Mouse (Mus musculus) thymus, postnatal 4 days (tissue): ENCODE measurements around the gene Klf11.
"Not testable (repeated sequence)": the region's sequence is repeated elsewhere in the genome, so short reads cannot be mapped to it uniquely, and the experiment has no call there.

Source experiments
- DNase-seq: peaks from one replicate; pipeline ENCODE4 v3.0.0; 2021

Klf11 gene

DNA sequence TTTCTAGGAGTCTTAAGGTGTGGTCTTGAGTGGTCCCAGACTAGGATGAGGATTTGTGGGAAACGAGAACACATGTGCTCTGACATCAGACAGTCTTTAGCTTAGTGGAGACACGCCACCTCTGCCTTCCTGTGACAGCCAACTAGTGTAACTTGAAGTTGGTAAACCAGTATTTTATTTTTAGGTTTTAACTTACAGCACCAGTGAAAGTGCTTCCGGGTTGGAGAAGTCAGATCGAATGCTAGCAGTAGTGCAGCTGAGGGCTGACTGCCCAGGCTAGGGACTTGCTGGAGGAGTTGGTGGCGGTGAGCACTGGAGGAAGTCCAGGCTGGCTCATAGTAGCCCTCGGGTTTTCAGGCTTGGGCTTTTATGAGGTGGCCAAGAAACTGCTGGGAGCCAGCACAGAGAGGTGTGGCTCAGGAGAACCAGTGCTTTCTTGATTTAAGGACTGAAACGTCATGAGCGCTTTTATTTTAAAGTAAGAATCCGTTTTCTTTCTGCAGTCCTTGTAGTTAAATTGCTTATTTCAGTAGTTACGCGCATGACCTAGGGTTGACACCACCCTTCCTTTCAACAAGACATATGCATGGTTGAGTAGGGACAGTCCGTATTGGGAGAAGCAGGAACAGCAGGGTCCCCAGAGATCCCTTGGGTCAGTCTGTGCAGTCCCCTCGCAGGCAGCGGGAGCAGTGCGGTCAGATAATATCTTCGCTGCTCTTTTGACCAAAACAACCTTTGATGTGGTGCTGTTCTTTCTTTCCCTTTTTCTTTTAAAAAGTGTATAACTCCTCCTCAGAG lies 3.2 kb downstream of the Klf11 start:
- DNase-seq, result no peak

DNA sequence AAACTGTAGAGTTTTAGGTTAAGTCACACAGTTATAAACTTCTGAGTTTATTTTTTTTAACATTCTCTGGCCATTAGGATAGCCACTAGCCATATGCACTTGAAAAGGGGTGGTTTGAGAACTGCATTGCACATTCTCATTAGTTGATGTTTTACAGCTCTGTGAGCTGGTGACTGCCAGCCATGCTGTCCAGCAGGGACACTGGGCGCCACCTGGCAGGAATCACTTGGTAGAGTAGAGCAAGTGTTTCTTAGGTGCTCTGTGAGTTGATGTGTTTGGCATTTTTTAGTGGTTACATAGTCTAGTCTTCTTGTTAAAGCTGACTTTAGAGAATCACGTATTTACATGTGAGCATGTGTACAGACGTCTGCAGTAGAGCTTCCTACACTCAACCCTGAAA lies 5.4 kb downstream of the Klf11 start:
- DNase-seq, result no peak

DNA sequence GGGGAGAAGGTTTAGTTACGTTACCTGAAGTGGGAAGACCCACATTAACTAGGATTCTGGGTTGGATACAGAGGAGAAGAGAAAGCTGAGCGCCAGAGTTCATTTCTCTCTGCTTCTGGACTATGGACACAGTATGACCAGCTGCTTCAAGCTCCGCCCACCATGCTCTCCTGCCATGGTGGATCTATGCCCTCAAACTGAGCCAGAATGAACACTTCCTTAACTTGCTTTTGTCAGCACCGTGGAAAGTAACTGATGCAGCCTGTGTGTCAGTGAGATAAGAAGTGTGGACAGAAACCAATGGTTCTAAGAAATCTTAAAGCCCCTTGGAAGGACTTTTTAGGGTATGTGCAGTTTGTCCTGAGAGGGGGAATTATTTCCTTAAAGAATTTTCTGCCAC lies 7.9 kb downstream of the Klf11 start:
- no peak for DNase-seq

DNA sequence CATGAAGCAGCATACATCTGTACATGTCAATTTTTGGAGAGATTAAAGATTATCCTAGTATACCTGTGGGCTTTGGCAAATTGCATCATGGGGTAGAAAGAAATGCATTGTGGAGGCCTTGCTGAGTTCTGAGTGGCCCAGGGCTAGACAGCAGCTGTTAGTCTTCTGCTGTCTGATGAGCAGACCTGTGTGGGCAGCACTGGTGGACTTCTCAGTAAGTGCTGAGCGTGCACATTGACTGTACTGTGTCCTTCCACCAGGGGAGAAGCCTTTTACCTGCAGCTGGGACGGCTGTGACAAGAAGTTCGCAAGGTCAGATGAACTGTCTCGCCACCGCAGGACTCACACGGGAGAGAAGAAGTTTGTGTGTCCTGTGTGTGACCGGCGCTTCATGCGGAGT lies 8.8 kb downstream of the Klf11 start:
- DNase-seq, result no peak

DNA sequence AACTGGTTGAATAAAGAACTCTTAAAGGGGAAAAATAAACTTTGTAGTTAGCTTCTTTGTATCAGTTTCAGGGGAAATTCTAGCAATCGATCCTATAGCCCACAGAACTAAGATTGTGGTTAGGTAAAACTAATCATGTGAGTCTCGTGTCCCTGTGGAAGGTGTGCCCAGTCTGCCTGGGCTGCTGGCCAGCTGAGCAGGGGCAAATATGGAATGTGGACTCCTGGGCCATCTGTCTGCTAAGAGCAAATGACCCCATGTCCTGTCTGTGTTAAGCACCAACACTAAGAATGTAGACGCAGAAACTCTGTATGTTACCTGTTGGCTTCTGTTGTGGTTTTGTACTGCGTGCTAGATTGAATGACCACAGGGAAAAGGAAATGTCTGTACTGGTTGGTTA lies 10.0 kb downstream of the Klf11 start:
- DNase-seq, result no peak

DNA sequence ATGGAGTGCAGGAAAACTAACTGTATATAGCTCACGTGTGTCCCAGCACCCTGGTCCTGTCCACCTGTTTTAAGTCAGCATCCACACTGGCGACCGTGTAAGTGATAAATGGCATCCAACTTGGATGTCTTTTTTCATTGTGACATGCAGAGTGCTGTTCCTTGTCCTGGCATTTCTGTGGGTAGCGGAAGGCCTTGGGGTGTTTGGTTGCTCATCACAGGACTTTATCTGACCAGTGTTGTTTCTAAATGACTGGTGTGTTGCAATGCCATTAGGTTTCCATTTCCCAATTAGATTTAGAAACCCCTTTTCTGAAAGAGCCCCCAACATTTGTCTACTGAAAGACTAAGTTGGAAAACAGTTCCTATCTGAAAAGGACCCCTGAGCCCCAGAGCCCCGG lies 11.1 kb downstream of the Klf11 start:
- no peak for DNase-seq

DNA sequence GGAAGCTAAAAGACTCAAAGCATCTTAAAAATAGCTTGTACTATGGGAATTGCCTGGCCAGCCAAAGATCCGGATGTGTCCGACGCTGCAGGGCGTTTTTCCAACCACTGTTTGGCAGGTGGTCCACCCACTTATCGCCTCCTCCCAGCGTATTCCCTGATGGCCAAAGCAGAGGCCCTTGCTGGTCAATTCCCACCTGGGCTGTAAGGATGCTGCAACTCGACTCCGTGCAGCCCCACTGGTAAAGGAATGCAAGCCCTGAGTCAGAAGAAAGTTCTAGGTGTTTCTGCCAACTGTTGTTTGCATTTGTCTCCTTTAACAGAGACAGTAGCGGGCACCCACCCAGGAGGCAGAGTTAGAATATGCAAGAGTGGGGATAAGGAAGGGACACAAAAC lies 29.0 kb downstream of the Klf11 start:
- DNase-seq, result no peak

DNA sequence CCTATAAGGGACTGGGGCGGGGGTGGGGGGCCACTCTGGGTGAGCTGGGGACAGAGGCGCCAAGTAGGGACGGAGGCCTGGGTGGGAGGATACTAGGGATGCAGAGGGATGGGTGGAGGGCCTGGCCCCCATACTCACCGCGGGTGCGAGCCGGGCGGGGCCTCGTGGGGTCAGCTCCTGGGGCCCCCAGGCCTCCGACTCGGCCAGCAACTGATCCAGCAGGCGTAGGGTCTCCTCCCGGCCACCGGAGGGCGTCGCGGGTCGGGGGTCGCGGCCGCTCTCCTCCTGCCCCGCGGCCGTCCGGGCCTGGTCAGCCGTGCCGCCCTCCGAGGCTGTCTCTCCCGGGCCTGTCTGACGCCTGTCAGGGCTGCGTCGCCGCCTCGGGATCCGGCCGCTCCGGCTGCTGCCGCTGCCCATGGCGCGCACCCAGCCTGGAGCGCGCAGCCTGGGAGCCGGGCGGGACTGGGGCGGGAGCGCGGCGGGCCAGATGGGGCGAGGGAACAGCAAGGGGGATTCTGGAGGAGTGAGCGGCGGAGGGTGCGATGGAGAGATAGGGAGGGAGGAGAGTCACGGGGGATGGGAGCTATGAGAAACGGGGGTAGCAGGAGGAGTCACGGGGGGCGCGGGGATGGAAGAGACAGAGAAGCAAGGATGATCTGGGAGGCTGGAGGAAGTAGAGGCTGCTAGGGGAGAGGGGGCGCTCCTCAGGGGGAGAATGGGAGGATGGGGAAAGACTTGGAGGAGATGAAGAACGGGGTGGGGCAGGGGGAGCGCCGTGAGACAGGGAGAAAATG lies 29.6 kb downstream of the Klf11 start:
- no peak for DNase-seq

DNA sequence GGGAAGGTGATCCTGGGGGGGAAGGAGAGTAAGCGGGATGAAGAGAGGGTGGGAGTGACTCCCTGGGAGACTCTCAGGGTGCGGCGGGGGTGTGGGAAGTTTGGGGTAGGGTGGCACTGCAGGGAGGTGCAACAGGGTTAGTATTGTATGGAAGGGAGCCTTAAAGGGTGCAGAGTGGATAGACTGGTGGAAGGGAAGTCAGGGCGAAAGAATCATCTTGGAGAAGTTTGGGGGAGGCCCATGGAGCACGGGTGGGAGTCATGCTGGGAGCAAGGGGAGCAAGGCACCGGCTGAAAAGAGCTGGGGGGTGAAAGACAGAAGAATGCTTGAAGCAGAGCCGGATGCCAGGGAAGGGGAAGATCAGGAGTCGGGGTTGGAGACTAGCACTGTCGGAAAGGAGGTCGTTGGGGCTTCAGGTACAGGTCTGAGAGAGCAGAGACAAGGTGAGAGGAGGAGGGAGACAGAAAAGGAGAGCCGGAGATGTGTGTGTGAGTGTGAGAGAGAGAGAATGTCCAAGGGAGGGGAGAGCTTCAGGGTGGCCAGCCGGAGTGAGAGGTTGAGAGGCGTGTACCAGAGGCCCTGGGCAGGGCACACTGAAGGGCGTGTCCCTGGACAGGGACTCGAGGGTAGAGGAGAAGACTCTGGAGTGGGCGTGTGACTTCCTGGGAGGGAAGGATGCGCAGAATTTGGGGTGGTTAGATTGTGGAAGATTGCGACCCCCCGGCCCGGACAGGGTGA lies 30.4 kb downstream of the Klf11 start, which contains the start of gene Cys1:
Gene Cys1, minus strand, starts transcription at position 528 of the 738 bp plus-strand sequence.
- no peak for DNase-seq

DNA sequence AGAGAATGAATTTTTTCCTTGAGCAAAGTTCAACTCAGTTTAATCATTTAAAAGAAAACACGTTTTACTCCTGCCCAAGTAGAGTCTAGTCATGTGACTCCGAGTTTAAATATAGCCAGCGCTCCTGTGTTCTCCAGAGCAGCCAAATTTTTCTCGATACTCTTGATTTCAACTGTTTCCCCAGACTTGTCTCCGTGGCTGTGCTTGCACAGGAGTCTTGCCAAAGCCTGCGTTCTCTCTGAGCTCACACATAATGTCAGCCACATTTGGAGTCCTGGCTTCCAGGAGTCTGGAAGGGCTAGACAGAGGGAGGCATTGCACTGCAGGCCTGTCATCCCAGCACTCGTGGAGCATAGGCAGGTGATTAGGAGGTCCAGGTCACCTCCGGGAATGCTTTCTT lies 31.5 kb downstream of the Klf11 start:
- no peak for DNase-seq

DNA sequence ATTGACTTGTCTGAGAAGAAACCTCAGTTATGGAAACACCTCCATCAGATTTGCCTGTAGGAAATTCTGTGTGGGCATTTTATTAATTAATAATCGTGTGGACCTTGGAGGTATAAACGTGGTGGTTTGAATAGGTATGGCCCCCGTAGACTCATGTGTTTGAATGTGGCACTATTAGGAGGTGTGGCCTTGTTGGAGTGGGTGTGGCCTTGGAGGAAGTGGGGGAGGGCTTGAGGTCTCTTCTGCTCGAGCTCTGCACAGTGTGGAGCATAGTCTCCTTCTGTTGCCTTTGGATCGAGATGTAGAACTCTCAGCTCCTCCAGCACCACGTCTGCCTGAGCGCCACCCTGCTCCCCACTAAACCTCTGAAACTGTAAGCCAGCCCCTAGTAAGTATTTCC lies 32.4 kb downstream of the Klf11 start:
- DNase-seq, result no peak

DNA sequence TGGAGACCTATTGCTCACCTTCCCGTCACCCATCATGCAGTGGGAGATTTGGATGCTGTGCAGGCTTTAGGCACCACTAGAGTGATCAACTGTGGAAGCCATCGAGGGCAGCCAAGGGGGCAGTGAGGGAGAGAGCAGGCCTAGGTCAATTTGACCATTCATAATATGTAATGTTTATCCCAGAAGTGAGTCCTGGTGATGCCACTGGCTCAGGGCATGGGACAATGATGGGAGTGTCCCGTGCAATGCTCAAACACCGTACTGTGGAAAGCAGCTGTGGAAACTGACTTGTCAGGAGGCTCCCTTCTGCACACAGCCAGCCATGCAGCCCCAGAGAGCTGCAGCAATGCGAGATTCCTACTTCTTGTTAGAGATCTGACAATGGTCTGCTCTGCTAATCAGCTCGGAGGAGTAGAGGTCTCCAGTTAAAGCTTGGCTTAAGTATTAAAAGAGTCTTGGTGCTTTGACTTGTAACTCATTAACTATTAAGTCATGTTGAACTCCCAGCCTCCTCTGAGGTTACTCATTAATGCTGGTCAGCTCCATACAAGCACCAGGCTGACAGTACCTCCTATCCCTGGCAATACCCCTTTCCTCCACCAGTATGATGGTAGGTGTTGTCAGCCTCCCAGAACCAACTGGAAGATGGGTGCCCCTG lies 35.1 kb downstream of the Klf11 start:
- DNase-seq, result no peak

DNA sequence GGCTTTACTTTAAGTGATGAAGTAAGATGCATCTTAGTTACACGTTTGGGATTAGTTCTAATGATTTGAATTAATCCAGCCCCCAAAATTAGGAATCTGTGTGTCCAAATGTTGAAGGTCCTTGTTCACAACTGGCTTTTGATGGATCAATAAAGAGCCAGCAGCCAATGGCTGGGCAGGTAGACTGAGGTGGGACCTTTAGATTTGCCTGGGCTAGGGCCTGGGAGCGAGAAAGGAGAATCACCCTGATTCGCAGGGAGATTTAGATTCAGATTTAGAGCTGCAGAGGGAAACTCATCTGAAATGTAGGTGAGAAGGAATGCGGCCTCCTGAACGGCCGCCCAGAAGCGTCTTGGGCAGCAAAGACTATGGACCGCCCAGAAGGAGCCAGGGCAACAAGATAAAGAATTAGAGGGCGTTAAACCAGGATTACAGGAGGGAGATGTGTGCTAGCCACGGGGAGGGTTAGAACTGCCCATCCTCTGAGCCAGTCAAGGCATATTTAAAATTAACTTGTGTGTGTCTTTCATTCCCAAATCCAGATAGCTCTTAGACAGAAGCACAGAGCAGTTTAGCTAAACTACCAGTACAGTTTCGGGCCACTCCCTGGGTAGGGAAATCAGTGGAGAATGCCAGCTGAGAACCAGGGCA lies 35.7 kb downstream of the Klf11 start:
- DNase-seq, result no peak

DNA sequence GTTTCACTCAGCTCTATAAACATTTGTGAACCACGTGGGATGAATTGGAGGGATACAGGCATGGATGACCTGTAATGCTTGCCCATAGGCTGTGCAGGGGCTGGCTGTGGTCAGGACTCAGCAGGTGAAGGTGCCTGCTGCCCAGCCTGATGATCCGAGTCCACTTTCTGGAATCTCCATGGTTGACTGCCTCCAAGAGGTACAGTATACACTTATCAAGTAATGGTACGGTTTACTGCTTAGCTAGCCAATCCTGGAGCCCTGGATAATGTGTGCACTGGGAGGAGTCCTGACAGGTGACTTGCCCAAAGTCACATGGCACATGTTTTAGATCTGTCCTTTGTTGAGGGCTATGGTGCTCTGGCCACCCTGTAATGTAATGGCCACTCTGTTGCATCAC lies 39.3 kb downstream of the Klf11 start:
- no peak for DNase-seq

DNA sequence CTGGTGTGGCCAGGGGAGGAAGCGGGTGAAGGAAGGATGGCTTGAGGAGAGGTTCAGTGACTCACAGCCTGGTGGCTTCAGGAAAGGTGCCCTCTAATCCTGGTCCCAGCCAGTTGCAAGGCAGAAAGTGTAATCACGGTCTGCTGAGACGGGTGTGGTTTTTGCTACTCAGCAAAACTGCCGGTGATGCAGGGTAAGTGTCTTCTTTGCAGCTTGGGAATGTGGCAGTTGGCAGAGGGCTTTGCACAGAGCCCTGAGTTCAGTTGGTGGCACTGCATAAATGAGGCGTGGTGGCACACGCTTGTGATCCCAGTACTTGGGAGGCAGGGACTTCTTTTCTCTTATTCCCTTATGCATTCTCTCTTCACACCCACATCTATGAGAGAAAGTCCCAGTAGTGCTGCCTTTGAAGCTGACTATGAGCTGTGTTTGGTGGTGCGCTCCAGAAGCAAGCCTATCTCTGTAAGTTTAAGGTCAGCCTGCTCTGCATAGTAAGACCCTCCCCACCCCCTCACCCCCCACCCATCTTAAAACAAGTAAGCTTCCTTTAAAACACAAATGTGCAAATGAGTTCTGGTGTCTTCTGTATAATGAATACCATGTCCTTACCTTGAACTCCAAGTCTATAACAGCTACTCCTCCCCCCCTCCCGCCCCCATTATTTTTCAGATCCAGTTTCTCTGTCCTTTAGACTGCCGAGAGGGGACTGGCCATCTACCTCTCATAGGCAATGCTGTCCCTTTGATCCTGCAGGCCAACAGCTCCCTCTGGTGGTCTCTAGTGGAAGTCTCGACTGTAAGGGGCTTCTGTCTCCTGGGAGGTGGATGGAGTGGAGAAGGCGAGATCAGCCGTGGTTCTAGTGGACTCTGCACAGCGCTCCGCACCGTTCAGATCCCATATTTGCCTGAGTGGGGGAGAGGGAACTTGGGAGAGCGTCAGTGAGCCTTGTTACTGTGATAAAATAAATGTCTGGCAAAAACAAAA lies 45.7 kb downstream of the Klf11 start:
- DNase-seq, result peak; percentile 85

DNA sequence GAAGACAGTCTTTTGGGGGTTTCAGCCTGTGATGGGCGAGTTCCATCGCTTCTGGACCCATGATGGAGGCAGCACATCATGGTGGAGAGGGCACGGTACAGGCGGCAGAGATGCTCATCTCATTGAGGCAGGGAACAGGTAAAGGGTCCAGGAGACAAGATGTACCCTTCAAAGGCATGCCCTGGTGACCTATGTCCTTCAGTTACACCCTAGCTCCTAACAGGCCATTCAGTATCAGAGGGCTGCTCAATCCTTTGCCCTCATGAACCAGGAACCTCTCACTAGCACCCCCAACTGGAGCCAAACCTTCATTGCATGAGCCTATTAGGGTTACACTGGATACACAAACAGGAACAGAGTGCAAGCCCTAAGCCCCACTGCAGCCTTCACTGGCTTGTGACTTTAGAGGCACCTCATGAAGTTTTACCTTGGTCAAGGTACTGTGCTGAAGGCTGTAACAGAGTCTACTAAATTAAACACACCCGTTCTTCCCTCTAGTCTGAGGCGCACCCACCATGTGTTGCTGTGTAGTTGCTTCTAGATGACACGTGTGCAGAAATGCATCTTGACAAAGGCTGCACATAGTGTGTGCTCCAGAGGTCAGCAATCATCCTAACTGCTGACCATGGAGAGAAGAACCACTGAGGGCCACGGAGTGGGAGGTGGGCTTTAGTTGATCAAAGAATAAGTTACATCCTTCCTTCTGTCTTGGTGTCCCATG lies 46.6 kb downstream of the Klf11 start:
- peak; percentile 36 for DNase-seq

DNA sequence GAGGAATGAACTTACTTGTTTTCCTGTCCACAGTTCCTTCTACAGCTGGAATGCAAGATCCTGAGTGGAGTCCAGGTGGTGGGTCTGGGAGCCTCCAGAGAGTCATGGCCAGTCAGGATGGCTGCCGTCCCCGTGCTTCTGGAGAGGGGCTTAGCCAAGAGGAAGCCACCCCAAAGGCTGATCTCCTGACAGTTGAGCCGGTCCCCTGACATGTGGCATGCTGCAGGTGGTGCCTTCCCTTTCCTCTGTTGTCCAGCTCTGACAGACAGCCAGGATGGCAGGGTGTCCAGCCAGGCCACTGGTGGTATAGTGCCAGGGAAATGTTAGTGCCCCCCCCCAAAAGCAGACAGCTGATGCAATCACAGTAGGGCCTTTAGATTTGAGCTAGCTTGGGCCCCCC lies 47.4 kb downstream of the Klf11 start:
- DNase-seq, result no peak

DNA sequence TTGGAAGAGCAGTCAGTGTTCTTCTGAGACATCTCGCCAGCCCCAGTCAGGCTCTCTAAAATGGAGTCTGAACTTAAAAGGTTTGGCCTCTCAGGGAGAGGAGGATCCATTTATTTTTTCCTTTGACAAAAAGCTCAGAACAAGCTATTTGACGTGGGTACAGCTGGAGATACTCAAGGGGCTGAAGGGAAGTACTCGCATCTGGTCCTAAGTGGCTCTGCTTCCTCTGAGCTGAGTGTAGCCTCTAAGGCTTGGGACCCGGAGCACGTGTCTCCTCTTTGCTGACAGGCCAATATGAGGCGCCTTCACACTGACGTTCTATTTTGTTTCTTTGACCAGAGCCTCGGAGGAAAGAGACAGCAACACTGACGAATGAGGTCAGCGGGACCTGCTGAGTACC lies 48.5 kb downstream of the Klf11 start:
- DNase-seq, result no peak

DNA sequence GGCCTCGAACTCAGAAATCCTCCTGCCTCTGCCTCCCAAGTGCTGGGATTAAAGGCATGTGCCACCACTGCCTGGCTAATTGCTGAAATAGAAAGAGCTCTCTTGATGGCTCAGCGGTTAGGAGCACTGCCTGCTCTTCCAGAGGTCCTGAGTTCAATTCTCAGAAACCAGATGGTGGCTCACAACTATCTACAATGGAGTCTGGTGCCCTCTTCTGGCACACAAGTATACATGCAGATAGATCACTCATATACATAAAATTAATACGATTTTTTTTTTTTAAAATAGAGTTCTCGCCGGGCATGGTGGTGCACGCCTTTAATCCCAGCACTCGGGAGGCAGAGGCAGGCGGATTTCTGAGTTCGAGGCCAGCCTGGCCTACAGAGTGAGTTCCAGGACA lies 50.5 kb downstream of the Klf11 start:
- not testable (repeated sequence) for DNase-seq

DNA sequence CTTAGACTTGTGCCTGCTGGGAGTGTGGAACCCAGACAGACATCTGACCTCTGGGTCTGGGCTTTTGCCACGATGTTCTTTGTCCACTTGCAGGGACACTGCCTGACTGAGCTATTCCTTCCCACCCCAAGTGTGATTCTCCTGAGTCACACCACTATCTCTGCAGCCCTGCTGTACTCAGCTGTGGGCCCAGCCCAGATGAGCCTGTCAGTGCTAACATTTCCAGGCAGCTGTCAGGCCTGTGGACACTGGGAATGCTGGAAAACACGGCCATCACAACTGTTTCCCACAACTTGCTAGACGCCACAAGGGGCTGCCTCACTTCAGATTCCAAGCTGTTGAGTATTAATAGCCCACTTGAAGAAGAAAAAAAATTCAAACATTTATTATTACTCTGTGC lies 51.9 kb downstream of the Klf11 start:
- DNase-seq, result no peak
